Mouse (Mus musculus) neural tube, embryonic 12.5 days (tissue): Measurements from ENCODE around the gene Sds. TPM values are rescaled to one million over a fixed set of nuclear protein-coding genes. Genes with fewer than 3 reads are reported as not detected.

Source experiments
- ATAC-seq: fragments of 200-750 bp; cut with Nextera tagmentation; 2 replicates; pipeline ENCODE4 v1.8.0; 2017; ENCODE audit warnings: low read depth, mild to moderate bottlenecking, moderate TSS enrichment, moderate library complexity; ENCODE audit not compliant: low FRiP score
- H3K27ac ChIP-seq: fragments of 300-500 bp; sonication (generic); 2 replicates; pipeline ENCODE4 v1.5.1; 2016
- H3K27me3 ChIP-seq: fragments of 300-500 bp; sonication (generic); replicated peaks from 2 replicates; pipeline ENCODE4 v1.6.1; 2016; ENCODE audit warnings: mild to moderate bottlenecking
- H3K36me3 ChIP-seq: fragments of 300-500 bp; sonication (generic); 2 replicates; pipeline ENCODE4 v1.6.1; 2016; ENCODE audit warnings: mild to moderate bottlenecking
- H3K4me1 ChIP-seq: fragments of 300-500 bp; sonication (generic); 2 replicates; pipeline ENCODE4 v1.6.1; 2016
- H3K4me2 ChIP-seq: fragments of 300-500 bp; sonication (generic); replicated peaks from 2 replicates; pipeline ENCODE4 v1.6.1; 2016; ENCODE audit warnings: mild to moderate bottlenecking
- H3K4me3 ChIP-seq: fragments of 300-500 bp; sonication (generic); 2 replicates; pipeline ENCODE4 v1.5.1; 2016
- H3K9ac ChIP-seq: fragments of 300-500 bp; sonication (generic); 2 replicates; pipeline ENCODE4 v1.6.1; 2016; ENCODE audit warnings: mild to moderate bottlenecking
- H3K9me3 ChIP-seq: fragments of 300-500 bp; sonication (generic); 2 replicates; pipeline ENCODE4 v1.6.1; 2016; ENCODE audit warnings: mild to moderate bottlenecking
- whole genome bisulfite sequencing: fragments of 180-500 bp; shearing (Covaris S2); methylation state at CpG from one replicate; pipeline ENCODE4 v1.1.7; 2016; 5-methylcytosine and 5-hydroxymethylcytosine counted together
- polyA plus RNA-seq: library from polyadenylated mRNA; unstranded; fragments of >200 nt; fragmentation: Nextera tagmentation; extraction: Ambion mirVana; gene quantifications from 2 replicates; pipeline ENCODE4 v1.2.1, GENCODE M21; 2016

Sds gene
- polyA plus RNA-seq, 1 experiment from 2014 or later, result not detected

DNA sequence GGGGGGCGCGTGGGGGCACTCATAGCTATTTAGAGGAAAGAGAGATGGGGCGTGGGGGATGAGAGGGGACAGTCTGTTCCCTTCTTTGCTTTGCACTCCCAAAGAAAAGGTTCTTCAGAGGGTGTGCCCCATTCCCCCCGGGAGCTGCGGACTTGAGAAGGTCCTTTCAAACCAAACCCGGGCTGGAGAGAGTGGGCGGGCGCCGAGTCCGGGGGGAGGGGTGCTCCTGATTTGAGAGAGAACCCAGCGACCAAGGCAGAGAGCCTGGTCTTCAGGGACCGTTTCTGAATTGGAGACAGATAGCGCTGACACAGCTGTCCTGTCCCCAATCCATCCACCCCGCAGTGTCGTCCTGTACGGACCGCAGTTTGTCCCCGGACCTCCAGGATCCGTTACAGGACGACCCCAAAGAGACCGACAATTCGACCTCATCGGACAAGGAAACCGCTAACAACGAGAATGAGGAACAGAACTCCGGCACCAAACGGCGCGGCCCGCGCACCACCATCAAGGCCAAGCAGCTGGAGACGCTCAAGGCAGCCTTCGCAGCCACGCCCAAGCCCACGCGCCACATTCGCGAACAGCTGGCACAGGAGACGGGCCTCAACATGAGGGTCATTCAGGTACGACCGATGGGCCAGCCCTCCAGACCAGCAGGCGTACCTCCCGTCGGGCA lies 41.2 kb upstream of the Sds start:
- Histone ChIP-seq H3K27me3 (peaks cover 96% of the 10 kb centered on the region), H3K27ac (peak overlapping the region; percentile 76), H3K36me3 (peaks cover 5% of the 10 kb centered on the region; the same call in 1 of the 2 replicates), H3K4me2 (peak overlapping the region; percentile 68), H3K4me3 (peak overlapping the region; percentile 55), H3K4me1 (peaks cover 27% of the 10 kb centered on the region), H3K9ac (peak overlapping the region; percentile 90), H3K9me3 (no peaks in the 10 kb centered on the region)
- WGBS, result under 1% methylated on average over 44 of the region's 44 CpGs
- no peak for ATAC-seq

DNA sequence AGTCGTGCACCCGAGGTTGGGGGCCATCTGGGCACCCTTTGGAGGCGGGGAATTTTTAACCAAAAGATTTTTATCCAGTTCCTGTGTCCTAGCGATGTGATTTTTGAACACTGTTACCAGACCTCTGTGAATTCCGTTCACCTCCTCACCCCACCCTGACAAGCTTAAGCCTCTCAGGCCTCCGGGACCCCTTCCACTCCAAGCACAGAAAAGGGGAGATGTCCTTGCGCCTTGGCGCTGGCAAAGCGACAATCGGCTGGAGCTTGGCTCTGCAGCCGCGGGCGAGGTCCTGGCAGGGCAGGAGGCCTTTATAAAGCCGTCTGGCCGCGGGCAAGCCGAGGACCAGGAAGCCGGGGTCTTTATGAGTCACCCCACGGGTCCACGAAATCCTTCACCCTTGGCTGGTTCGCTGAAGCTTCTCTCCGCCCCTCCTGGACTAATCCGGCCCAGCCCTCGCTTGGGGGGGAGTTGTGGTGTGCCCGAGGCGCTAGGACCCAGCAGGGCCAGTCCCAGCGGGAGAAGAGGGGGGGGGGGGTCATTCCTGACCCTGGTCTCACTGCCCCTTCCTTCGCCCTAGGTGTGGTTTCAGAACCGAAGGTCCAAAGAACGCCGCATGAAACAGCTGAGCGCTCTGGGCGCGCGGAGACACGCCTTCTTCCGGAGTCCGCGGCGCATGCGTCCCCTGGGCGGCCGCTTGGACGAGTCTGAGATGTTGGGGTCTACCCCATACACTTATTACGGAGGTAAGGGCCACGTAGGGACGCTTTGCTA lies 40.4 kb upstream of the Sds start:
- ATAC-seq, result no peak
- H3K9me3 ChIP-seq, result no peaks in the 10 kb centered on the region
- WGBS, result under 1% methylated on average over 47 of the region's 47 CpGs
- peak overlapping the region; percentile 76 for H3K27ac ChIP-seq
- H3K4me3 ChIP-seq, result peak overlapping the region; percentile 55
- peak overlapping the region; percentile 68 for H3K4me2 ChIP-seq
- peaks cover 94% of the 10 kb centered on the region for H3K27me3 ChIP-seq
- H3K4me1 ChIP-seq, result peaks cover 30% of the 10 kb centered on the region
- H3K9ac ChIP-seq, result peak overlapping the region; percentile 90
- H3K36me3 ChIP-seq, result peaks cover 5% of the 10 kb centered on the region; the same call in 1 of the 2 replicates

DNA sequence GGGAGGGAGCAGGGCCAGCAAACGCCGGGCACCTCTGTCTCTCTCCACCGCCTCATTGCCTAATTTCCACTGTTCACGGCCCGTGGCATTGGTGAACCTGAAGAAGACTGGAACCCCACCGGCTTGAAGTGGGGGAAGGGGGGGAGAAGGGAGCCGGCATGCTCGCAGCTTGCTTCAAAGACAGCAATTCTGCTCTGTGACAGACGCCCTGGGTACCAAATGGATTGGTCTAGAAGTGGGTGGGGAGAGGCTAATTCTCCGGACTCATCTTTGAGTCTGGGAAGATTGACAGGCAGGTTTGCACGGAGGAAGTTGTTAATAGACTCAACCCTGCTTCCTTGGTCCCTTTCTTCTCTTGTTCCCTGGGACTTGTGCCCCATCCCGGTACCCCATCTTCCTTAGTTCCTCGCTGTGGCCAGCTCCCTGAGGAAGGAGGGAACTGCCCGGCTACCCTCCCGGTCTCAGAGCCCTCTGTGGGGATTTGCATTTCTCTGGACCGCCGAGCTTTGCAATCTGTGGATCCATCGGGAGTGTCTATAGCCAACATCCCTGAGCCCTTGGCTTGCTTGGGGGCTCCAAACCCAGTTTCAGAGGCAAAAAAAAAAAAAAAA lies 39.3 kb upstream of the Sds start:
- Histone ChIP-seq H3K36me3 (peaks cover 5% of the 10 kb centered on the region; the same call in 1 of the 2 replicates), H3K9ac (peak overlapping the region; percentile 90), H3K9me3 (no peaks in the 10 kb centered on the region), H3K4me1 (peaks cover 26% of the 10 kb centered on the region), H3K27me3 (peaks cover 83% of the 10 kb centered on the region), H3K27ac (peak overlapping the region; percentile 76), H3K4me3 (peak overlapping the region; percentile 55), H3K4me2 (peak overlapping the region; percentile 68)
- under 1% methylated on average over 18 of the region's 18 CpGs for WGBS
- ATAC-seq, result no peak

- H3K9ac ChIP-seq, result peak overlapping the region; percentile 90
- peak overlapping the region; percentile 74; the same call in 1 of the 2 replicates for H3K27ac ChIP-seq
- peaks cover 25% of the 10 kb centered on the region for H3K4me1 ChIP-seq
- H3K27me3 ChIP-seq, result peaks cover 77% of the 10 kb centered on the region
- H3K9me3 ChIP-seq, result no peaks in the 10 kb centered on the region
- WGBS, result 0% methylated on average over 17 of the region's 17 CpGs
- ATAC-seq, result no peak
- H3K4me3 ChIP-seq, result peak overlapping the region; percentile 55
- peak overlapping the region; percentile 68 for H3K4me2 ChIP-seq
- peaks cover 5% of the 10 kb centered on the region; the same call in 1 of the 2 replicates for H3K36me3 ChIP-seq
These were observed 38.8 kb upstream of the Sds start for GRCm38 (mm10) chr5:120437539-120437938.

DNA sequence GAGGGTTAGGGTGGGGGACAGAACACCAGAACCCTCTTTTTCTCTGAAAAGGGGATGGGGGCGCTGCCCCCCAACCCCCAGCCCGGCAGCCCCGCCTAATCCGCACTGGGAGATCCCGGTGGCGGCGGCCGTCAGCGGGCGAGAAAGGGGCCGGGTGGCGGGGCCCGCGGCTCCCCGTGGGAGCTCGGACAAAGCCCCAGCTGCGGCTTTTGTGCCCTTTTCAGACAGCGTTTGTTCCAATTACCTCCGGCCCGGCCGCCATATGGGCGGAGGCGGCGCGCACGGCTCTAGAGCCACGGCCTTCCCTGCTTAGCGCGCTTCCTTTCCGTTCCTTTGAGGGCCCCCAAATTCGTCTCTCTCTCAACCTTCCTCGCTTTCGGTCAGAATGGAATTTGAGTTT lies 38.3 kb upstream of the Sds start:
- Histone ChIP-seq H3K4me1 (peaks cover 25% of the 10 kb centered on the region), H3K27me3 (peaks cover 74% of the 10 kb centered on the region), H3K4me3 (peak overlapping the region; percentile 55), H3K36me3 (peaks cover 5% of the 10 kb centered on the region; the same call in 1 of the 2 replicates), H3K4me2 (peak overlapping the region; percentile 68), H3K9ac (peak overlapping the region; percentile 90), H3K9me3 (no peaks in the 10 kb centered on the region), H3K27ac (peak overlapping the region; percentile 74; the same call in 1 of the 2 replicates)
- no peak for ATAC-seq
- under 1% methylated on average over 33 of the region's 33 CpGs for WGBS

DNA sequence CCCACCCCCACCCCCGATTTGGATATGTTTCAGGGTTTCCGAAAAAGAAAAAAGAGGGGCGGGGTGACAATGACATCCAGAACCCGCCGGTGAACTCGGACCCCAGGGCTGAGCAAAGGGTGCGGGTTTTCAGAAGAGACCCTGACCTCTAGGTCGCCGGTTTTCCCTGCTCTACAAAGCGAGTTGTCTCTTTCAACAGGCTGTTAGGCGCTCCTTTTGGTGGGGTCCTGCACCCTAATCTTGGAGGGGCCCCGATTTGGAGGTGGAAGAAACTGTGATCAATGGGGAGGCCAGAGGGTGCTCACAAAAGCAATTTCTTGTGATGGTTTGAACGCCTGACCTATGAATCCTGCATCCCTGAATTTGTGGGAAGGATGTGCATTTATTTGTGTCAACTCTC lies 37.9 kb upstream of the Sds start:
- Histone ChIP-seq H3K27me3 (peaks cover 73% of the 10 kb centered on the region), H3K27ac (peak overlapping the region; percentile 74; the same call in 1 of the 2 replicates), H3K4me2 (peak overlapping the region; percentile 68), H3K4me1 (peaks cover 25% of the 10 kb centered on the region), H3K36me3 (peaks cover 5% of the 10 kb centered on the region; the same call in 1 of the 2 replicates), H3K9ac (peak overlapping the region; percentile 90), H3K4me3 (peak overlapping the region; percentile 55), H3K9me3 (no peaks in the 10 kb centered on the region)
- WGBS, result 2% methylated on average over 13 of the region's 13 CpGs
- ATAC-seq, result no peak

- peak overlapping the region; percentile 74 for H3K27ac ChIP-seq
- H3K9me3 ChIP-seq, result no peaks in the 10 kb centered on the region
- no peak for ATAC-seq
- 2% methylated on average over 27 of the region's 27 CpGs for WGBS
- H3K4me2 ChIP-seq, result peak overlapping the region; percentile 68
- peaks cover 25% of the 10 kb centered on the region for H3K4me1 ChIP-seq
- H3K4me3 ChIP-seq, result peak overlapping the region; percentile 55
- peak overlapping the region; percentile 90 for H3K9ac ChIP-seq
- H3K27me3 ChIP-seq, result peaks cover 70% of the 10 kb centered on the region
- H3K36me3 ChIP-seq, result peaks cover 5% of the 10 kb centered on the region; the same call in 1 of the 2 replicates
These were observed 37.2 kb upstream of the Sds start for GRCm38 (mm10) chr5:120438991-120439710.

DNA sequence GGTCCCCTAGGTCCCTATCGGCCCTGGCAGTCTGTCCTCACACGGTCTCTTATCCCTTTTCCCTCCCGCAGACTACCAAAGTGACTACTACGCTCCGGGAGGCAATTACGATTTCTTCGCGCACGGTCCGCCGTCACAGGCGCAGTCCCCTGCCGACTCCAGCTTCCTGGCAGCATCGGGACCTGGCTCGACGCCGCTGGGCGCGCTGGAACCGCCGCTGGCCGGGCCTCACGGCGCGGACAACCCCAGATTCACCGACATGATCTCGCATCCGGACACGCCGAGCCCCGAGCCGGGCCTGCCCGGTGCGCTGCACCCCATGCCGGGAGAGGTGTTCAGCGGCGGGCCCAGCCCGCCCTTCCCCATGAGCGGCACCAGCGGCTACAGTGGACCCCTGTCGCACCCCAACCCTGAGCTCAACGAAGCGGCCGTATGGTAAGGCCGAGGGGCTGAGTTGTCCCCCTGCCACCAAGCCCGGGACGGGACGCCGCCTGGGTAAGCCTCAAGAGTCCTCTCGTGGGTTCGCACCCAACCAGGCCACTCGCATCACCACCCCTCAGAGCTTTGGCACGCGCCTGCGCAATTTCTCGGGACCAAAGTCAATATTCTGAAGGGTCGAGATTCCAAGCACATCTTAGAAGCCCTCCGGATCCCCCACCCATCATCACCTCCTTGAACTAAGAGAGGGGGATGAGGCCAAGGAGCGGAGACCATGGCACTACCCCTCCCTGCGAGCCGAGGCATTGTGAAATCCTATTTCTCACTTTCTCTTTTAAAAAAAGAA lies 36.2 kb upstream of the Sds start:
- peak overlapping the region; percentile 68 for H3K4me2 ChIP-seq
- peaks cover 5% of the 10 kb centered on the region; the same call in 1 of the 2 replicates for H3K36me3 ChIP-seq
- H3K27me3 ChIP-seq, result peaks cover 64% of the 10 kb centered on the region
- no peak for ATAC-seq
- peak overlapping the region; percentile 90 for H3K9ac ChIP-seq
- under 1% methylated on average over 61 of the region's 61 CpGs for WGBS
- peak overlapping the region; percentile 55 for H3K4me3 ChIP-seq
- no peaks in the 10 kb centered on the region for H3K9me3 ChIP-seq
- peaks cover 25% of the 10 kb centered on the region for H3K4me1 ChIP-seq
- H3K27ac ChIP-seq, result peak overlapping the region; percentile 74

DNA sequence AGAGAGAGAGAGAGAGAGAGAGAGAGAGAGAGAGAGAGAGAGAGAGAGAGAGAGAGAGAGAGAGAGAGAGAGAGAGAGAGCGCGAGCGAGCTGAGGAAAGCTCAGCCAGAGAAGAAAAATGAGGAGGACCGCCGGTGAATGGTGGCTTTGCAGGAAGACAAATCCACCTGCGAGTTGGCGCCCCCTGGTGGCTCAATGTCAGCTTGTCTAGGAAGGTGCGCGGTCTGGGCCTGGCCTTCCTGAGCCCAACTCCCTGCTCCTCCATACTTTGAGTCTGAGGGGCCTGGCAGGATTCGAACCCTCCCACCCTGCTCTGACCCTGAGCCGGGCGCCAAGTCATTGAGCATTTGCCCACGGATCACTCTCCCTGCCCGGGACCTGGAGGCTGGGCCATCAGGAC lies 35.6 kb upstream of the Sds start:
- peak; percentile 65; the same call in 1 of the 2 replicates for ATAC-seq
- no peak overlapping the region for H3K9ac ChIP-seq
- H3K9me3 ChIP-seq, result no peaks in the 10 kb centered on the region
- peak overlapping the region; percentile 68 for H3K4me2 ChIP-seq
- H3K36me3 ChIP-seq, result 0 out of 2 replicates have a peak, but pooled peaks cover 2% of the 10 kb centered on the region
- no peak overlapping the region for H3K27ac ChIP-seq
- peaks cover 22% of the 10 kb centered on the region for H3K4me1 ChIP-seq
- H3K27me3 ChIP-seq, result peaks cover 64% of the 10 kb centered on the region
- 5% methylated on average over 14 of the region's 14 CpGs for WGBS
- H3K4me3 ChIP-seq, result peak overlapping the region; percentile 55

DNA sequence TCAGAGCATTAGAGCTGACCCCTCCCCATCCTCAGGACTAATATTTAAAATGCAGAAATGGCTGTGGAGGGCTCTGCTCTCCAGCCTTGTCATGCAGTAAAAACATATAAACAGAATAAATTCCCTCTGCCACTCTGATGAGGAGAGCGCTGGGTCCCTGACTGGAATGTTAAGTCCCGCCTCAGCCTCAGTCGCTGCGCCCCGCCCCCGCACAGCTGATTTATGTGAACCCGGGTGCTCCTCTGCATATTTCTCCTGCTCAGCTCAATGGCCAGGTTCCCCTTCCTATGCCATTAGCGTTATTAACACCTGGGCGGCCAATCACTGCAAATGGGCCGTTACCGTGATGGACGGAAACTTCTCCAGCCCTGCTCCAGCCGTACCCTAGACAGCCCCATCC lies 29.0 kb upstream of the Sds start:
- Histone ChIP-seq H3K27ac (no peak overlapping the region), H3K27me3 (peaks cover 18% of the 10 kb centered on the region), H3K4me1 (0 out of 2 replicates have a peak, but pooled peaks cover 6% of the 10 kb centered on the region), H3K9ac (no peak overlapping the region), H3K9me3 (no peaks in the 10 kb centered on the region), H3K4me2 (no peak overlapping the region), H3K4me3 (no peak overlapping the region), H3K36me3 (no peaks in the 10 kb centered on the region)
- WGBS, result 35% methylated on average over 13 of the region's 13 CpGs
- 0 out of 2 replicates have a peak, but pooled peaks have one; percentile 48 for ATAC-seq
